Mouse (Mus musculus): ENCODE data around the gene Fancc. TPM values are rescaled to one million over a fixed set of nuclear protein-coding genes. Genes with fewer than 3 reads are reported as not detected.

Gene Fancc
- total and polyA plus RNA-seq, 2 experiments from 2014 or later, result 8.5 to 39.5 TPM

DNA sequence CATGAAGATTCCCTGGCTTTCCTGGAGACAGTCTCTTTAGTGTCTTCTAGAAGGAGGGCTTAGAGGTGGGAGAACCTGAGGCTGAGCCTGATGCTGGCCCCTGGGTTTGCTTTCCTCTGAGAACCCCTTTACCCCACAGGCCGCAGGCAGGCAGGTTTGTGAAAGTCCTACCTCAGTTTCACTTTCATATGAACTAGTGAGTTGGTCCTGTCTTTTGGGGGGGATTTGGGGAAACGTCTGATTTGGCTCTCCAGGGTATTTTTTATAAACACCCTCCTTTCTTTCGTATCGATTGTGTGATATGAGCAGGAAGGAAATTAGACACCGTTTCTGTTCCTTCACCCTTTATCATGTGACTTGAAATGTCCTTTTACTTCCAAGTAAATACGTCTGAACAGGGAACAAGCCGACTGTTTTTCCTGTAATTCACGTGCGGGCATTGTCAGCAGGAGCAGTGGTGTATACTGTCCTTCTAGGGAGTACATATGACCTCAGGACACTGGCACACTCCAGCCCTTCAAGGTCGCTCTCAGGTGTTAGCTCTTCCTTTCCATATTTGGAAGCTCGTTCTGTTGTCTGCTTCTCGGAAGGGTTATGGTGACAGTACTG lies 250.6 kb downstream of the Fancc start:
- Histone ChIP-seq H3K9me3 (replicated peaks; ENCODE audit: control insufficient read depth, low read length) (no peaks in the 10 kb centered on the region), H3K27ac (ENCODE audit: low read depth) (peak overlapping the region; percentile 84), H3K4me3 (ENCODE audit: low read depth, low read length) (peak overlapping the region; percentile 20), H3K4me1 (ENCODE audit: control insufficient read depth, insufficient read depth) (peaks cover 73% of the 10 kb centered on the region), H3K36me3 (replicated peaks; ENCODE audit: control insufficient read depth, insufficient read depth, low read length) (peaks cover 20% of the 10 kb centered on the region; the same call in 1 of the 2 replicates), H3K27me3 (ENCODE audit: control insufficient read depth, insufficient read depth, low read length) (no peaks in the 10 kb centered on the region), H3K4me2 (ENCODE audit: low read depth, low read length) (peak overlapping the region; percentile 57), H3K9ac (replicated peaks; ENCODE audit: low read depth, low read length) (peak overlapping the region; percentile 61)
- ATAC-seq (ENCODE audit: insufficient read depth, low read depth), result peak; percentile 21; the same call in 1 of the 2 replicates
- peak; percentile 47 for DNase-seq (ENCODE audit: low spot score)
- WGBS, result 29% methylated on average over 12 of the region's 12 CpGs
- TF ChIP-seq CTCF (IDR thresholded peaks at IDR 0.05; ENCODE audit: low read depth) (no peak), EP300 (IDR thresholded peaks at IDR 0.05; ENCODE audit: low read depth) (no peak)

DNA sequence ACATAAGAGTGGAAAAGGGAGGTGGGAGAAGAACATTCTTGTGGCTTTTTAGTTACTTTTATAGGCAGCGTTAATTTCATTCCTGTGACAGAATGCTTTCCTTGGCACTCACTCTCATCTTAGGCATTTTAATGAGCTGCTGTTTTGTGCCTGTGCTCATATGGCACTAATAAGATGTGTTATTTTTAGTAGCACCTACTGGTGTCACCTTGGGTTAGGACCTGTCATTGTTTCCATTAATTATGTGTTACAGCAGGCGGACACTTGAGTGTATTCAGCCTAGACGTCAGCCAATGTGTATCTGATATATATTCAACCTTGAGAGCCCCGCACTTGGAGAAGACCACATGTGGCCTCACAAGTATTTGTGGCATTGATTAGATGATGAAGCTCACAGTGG lies 251.3 kb downstream of the Fancc start:
- WGBS, result 28% methylated on average over 4 of the region's 4 CpGs
- peaks cover 74% of the 10 kb centered on the region for H3K4me1 ChIP-seq (ENCODE audit: control insufficient read depth, insufficient read depth)
- peak overlapping the region; percentile 57 for H3K4me2 ChIP-seq (ENCODE audit: low read depth, low read length)
- H3K9me3 ChIP-seq (replicated peaks; ENCODE audit: control insufficient read depth, low read length), result no peaks in the 10 kb centered on the region
- no peak overlapping the region; the same call in 1 of the 2 replicates for H3K4me3 ChIP-seq (ENCODE audit: low read depth, low read length)
- H3K9ac ChIP-seq (replicated peaks; ENCODE audit: low read depth, low read length), result peak overlapping the region; percentile 61
- H3K36me3 ChIP-seq (replicated peaks; ENCODE audit: control insufficient read depth, insufficient read depth, low read length), result peaks cover 20% of the 10 kb centered on the region; the same call in 1 of the 2 replicates
- DNase-seq (ENCODE audit: low spot score) (peak; percentile 50), ATAC-seq (ENCODE audit: insufficient read depth, low read depth) (peak; percentile 12; the same call in 1 of the 2 replicates)
- no peak for TF ChIP-seq CTCF (IDR thresholded peaks at IDR 0.05; ENCODE audit: low read depth)
- H3K27me3 ChIP-seq (ENCODE audit: control insufficient read depth, insufficient read depth, low read length), result no peaks in the 10 kb centered on the region
- H3K27ac ChIP-seq (ENCODE audit: low read depth), result peak overlapping the region; percentile 84

DNA sequence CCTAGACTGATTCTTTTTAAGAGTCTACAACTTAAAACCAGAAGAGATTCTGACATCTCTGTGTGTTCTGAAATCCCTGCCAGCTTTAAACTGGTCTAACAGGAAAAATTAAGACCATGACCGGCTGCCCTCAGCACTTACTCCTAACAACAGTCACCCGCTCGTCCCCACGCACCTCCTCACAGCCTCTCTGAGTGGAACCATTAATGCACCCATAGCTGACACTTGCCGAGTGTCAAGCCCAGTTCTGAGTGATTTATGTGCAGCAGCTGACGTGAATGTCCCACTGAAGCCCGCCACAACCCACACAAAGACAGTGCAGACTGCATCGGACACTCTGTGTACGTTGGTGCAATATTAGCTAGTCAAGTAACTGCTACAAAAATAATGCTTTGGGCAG lies 251.9 kb downstream of the Fancc start:
- peak overlapping the region; percentile 57 for H3K4me2 ChIP-seq (ENCODE audit: low read depth, low read length)
- no peak for DNase-seq (ENCODE audit: low spot score)
- H3K36me3 ChIP-seq (replicated peaks; ENCODE audit: control insufficient read depth, insufficient read depth, low read length), result peaks cover 20% of the 10 kb centered on the region; the same call in 1 of the 2 replicates
- 38% methylated on average over 9 of the region's 9 CpGs for WGBS
- no peak for ATAC-seq (ENCODE audit: insufficient read depth, low read depth)
- TF ChIP-seq CTCF (IDR thresholded peaks at IDR 0.05; ENCODE audit: low read depth), result no peak
- no peak for TF ChIP-seq EP300 (IDR thresholded peaks at IDR 0.05; ENCODE audit: low read depth)
- H3K4me1 ChIP-seq (ENCODE audit: control insufficient read depth, insufficient read depth), result peaks cover 68% of the 10 kb centered on the region
- H3K9ac ChIP-seq (replicated peaks; ENCODE audit: low read depth, low read length), result peak overlapping the region; percentile 44; the same call in 1 of the 2 replicates
- no peaks in the 10 kb centered on the region for H3K9me3 ChIP-seq (replicated peaks; ENCODE audit: control insufficient read depth, low read length)
- no peaks in the 10 kb centered on the region for H3K27me3 ChIP-seq (ENCODE audit: control insufficient read depth, insufficient read depth, low read length)
- peak overlapping the region; percentile 16; the same call in 1 of the 2 replicates for H3K4me3 ChIP-seq (ENCODE audit: low read depth, low read length)
- H3K27ac ChIP-seq (ENCODE audit: low read depth), result peak overlapping the region; percentile 84

DNA sequence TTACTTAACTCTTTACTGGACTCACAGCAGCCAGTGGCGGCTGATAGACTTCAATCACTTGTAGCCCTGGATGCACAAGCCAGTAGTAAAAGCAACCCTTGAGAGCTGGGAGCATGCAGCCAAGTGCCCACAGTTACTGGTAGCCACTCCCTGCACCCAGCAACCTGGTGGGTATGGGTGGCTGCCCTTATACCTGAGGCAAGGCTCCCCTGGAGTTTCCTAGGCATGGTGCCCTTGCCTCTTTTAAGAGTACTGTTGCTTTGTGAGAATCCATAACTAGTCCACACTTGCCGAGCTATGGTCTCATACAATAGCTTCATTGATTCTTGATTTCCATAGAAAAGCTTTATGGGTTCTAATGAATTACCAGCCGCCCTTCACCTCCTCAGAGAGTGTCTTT lies 252.7 kb downstream of the Fancc start:
- Histone ChIP-seq H3K9ac (replicated peaks; ENCODE audit: low read depth, low read length) (0 out of 2 replicates have a peak overlapping the region, but pooled peaks have one; percentile 32), H3K27ac (ENCODE audit: low read depth) (peak overlapping the region; percentile 84), H3K36me3 (replicated peaks; ENCODE audit: control insufficient read depth, insufficient read depth, low read length) (peaks cover 20% of the 10 kb centered on the region; the same call in 1 of the 2 replicates), H3K4me3 (ENCODE audit: low read depth, low read length) (peak overlapping the region; percentile 29), H3K4me1 (ENCODE audit: control insufficient read depth, insufficient read depth) (peaks cover 60% of the 10 kb centered on the region), H3K4me2 (ENCODE audit: low read depth, low read length) (peak overlapping the region; percentile 57), H3K27me3 (ENCODE audit: control insufficient read depth, insufficient read depth, low read length) (no peaks in the 10 kb centered on the region), H3K9me3 (replicated peaks; ENCODE audit: control insufficient read depth, low read length) (no peaks in the 10 kb centered on the region)
- WGBS, result 72% methylated on average over 3 of the region's 3 CpGs
- no peak for ATAC-seq (ENCODE audit: insufficient read depth, low read depth)
- peak; percentile 4 for DNase-seq (ENCODE audit: low spot score)
- TF ChIP-seq CTCF (IDR thresholded peaks at IDR 0.05; ENCODE audit: low read depth), result no peak
- no peak for TF ChIP-seq EP300 (IDR thresholded peaks at IDR 0.05; ENCODE audit: low read depth)

DNA sequence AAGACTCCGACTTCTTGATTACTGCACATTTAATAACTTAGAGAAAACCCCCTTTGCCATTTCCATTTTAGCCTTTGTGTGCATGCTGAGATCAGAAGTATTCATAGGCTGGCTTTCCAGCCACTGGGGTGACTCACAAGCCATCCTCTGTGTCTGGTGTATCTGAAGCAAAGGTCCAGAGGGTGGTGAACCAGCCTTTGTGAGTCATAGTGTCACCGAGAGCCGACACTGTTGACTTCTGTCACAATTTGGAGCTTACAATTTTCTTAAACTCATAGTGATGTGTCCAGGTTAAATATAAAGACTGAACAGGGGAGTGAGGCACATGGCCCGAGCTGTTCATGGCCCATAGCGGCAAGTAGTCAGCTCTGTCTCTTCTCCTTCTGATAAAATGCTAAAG lies 253.5 kb downstream of the Fancc start:
- DNase-seq (ENCODE audit: low spot score), result peak; percentile 54
- TF ChIP-seq CTCF (IDR thresholded peaks at IDR 0.05; ENCODE audit: low read depth) (no peak), EP300 (IDR thresholded peaks at IDR 0.05; ENCODE audit: low read depth) (no peak)
- Histone ChIP-seq H3K4me1 (ENCODE audit: control insufficient read depth, insufficient read depth) (peaks cover 53% of the 10 kb centered on the region), H3K4me3 (ENCODE audit: low read depth, low read length) (peak overlapping the region; percentile 29), H3K4me2 (ENCODE audit: low read depth, low read length) (peak overlapping the region; percentile 57), H3K9me3 (replicated peaks; ENCODE audit: control insufficient read depth, low read length) (no peaks in the 10 kb centered on the region), H3K27me3 (ENCODE audit: control insufficient read depth, insufficient read depth, low read length) (no peaks in the 10 kb centered on the region), H3K27ac (ENCODE audit: low read depth) (peak overlapping the region; percentile 84), H3K36me3 (replicated peaks; ENCODE audit: control insufficient read depth, insufficient read depth, low read length) (peaks cover 20% of the 10 kb centered on the region; the same call in 1 of the 2 replicates), H3K9ac (replicated peaks; ENCODE audit: low read depth, low read length) (peak overlapping the region; percentile 32; the same call in 1 of the 2 replicates)
- ATAC-seq (ENCODE audit: insufficient read depth, low read depth), result no peak
- WGBS, result 41% methylated on average over 5 of the region's 5 CpGs
